Mouse (Mus musculus): ENCODE data around the gene Ccdc96.

GRCm38 (mm10) chr5:36505643-36506042, 21.3 kb downstream of the Ccdc96 start:
- TF ChIP-seq CTCF (IDR thresholded peaks at IDR 0.05; ENCODE audit: low read depth) = no peak
- TF ChIP-seq EP300 (IDR thresholded peaks at IDR 0.05; ENCODE audit: low read depth) = no peak
